Mouse (Mus musculus) ES-Bruce4 (cell line): ENCODE results near the gene Klc1.

ENCODE experiments used
- CTCF ChIP-seq: IDR thresholded peaks from one replicate; pipeline ENCODE4 v1.8.1; 2011; ENCODE audit warnings: low read depth, low read length
- POLR2A ChIP-seq: IDR thresholded peaks from one replicate; pipeline ENCODE4 v1.8.1; 2011; ENCODE audit warnings: low read length; ENCODE audit not compliant: insufficient read depth

- TF ChIP-seq CTCF, result no peak
- no peak for TF ChIP-seq POLR2A
These were observed 5.3 kb upstream of the Klc1 start for GRCm38 (mm10) chr12:111753347-111753746.
